Mouse (Mus musculus) embryo, embryonic 10.5 days (tissue): ENCODE results near the gene Rap1gap.

Source experiments
- DNase-seq: peaks from one replicate; pipeline ENCODE4 v3.0.0-alpha.2; 2015; ENCODE audit warnings: low spot score

Gene Rap1gap

DNA sequence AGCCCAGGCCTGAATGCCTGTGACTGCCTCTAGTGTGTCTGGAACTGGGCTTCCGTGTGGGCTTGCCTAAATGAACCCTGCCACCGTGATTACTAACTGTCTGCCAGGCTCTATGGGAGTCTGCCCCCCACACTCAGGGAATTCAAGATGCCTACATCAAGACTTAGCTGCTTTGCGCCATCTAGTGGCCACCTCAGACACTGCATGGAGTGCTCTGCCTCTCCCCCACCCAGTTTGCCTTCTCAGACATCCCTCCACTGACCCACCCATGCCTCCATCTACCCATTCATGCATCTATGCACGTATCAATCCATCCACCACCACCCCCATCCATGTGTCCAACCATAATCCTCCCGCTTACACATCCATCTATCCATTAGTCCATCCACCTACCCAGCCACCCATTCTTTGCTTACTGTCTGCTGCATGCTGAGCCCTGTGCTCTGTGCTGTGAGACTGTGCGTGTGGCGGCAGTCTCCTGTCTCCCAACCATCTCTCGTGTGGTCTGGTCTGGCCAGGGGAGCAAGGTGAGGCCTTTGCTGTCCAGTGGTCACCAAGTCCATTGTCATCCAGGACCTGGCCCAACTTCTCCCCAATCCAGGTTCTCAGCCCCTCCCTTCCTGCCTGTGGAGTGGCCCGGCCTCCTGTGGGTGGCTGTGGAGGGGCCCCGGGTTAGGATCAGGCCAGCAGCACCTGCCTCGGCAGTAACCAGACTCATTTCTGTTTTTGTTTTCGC, 58.3 kb downstream of the Rap1gap start:
- DNase-seq = peak; percentile 90

GRCm38 (mm10) chr4:137723527-137723926, 59.0 kb downstream of the Rap1gap start:
- DNase-seq = no peak

DNA sequence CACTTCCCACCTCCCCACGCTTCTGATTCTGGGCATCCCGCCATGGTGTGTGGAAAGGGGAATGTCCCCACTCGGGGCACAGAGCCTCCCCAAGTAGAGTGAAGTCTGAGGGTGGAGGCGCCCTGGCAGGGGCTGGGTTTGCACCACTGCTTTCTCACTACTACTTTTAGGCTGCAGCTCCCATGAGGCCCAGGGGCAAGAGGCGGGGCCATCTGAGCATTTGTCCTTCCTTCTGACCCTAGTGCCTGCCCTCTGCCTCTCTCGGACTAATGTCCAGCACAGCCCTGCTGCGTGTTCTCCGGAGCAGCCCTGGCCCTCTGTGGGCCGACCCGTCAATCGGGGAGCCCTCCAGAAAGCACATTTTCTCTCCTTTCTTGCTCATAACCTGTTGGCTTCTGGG, 59.7 kb downstream of the Rap1gap start:
- peak; percentile 49 for DNase-seq

- DNase-seq = no peak
These were observed 60.2 kb downstream of the Rap1gap start for GRCm38 (mm10) chr4:137724766-137725165.

GRCm38 (mm10) chr4:137725541-137726145, 61.1 kb downstream of the Rap1gap start:
- DNase-seq = no peak

- no peak for DNase-seq
These were observed 62.4 kb downstream of the Rap1gap start for GRCm38 (mm10) chr4:137726739-137727505.

GRCm38 (mm10) chr4:137727506-137728187, 63.1 kb downstream of the Rap1gap start:
- peak; percentile 71 for DNase-seq

GRCm38 (mm10) chr4:137728399-137729154, 64.1 kb downstream of the Rap1gap start:
- peak; percentile 69 for DNase-seq

DNA sequence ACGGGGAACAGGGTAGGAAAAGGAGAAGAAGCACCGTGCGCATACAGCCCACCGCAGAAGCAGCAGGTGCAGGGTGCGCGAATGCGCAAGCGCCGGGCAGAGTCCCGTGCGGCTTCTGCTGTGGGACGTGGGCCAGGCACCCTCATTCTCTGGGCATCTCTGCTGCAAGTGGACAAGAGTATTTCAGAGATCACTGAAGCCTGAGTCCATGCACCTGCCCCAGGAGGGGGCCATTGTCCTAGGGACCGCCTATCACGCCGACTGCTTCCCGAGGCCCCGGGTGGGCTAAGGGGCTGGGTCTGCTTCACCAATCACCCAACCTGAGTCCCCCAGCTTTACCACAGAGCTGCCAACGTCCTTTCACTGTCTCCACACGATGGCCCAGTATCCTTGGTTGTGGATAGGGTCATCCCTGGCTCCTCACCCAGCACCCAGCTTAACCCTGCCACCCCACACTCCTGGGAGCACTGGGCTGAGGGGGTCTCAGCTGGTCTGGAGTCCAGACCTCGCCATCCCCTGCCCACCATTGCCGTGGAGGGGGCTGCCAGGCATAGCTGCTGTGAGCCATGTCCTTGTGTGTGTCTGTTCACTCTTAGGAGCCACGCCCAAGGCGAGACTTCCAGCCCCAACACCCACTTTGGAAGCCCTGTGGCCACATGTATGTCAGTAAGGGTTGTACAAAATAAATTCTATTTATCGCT, 64.8 kb downstream of the Rap1gap start:
- no peak for DNase-seq

DNA sequence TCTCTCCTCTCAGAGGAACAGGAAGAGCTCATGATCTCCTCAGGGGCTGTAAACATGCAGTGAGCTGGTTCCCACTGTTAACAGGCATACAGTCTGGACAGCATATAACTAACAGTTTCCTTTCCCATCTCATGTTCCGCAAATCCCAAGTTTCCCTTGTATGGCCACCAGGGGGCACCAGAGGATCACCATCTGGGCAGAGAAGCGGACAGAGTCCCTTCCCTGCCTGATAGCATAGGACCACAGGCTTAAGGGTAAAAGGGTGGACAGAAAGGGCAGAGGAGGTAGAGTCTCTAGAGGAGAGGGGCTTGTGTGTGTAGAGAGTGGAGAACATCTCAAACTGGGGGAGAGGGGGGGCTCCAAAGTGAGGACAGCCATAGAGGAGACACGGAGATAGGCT, 65.6 kb downstream of the Rap1gap start:
- peak; percentile 96 for DNase-seq

GRCm38 (mm10) chr4:137730757-137731156, 66.2 kb downstream of the Rap1gap start:
- DNase-seq = no peak

GRCm38 (mm10) chr4:137731891-137732290, 67.4 kb downstream of the Rap1gap start:
- no peak for DNase-seq

- no peak for DNase-seq
These were observed 67.8 kb downstream of the Rap1gap start for GRCm38 (mm10) chr4:137732361-137732760.

DNA sequence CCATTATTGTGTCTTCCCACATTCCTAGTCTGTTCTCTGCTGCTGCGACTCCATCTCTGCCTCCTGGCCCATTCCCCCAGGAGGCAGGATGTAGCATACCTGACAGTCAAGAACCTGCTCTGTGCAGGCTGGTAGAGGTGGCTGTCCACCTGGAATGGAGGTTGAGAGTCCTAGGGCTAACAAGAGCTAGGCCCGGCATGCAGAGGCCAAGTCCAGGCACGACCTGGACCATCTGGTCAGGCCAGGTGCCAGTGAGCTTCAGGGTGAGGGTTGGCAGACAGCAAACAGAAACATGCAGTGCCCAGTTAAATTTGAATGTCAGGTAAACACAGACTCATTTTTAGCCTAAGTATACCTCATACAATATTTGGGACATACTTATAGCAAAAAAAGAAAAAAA, 68.4 kb downstream of the Rap1gap start:
- no peak for DNase-seq

- DNase-seq = no peak
These were observed 68.9 kb downstream of the Rap1gap start for GRCm38 (mm10) chr4:137733459-137733858.

- no peak for DNase-seq
These were observed 71.7 kb downstream of the Rap1gap start for GRCm38 (mm10) chr4:137736220-137736701.

GRCm38 (mm10) chr4:137737760-137738159, 73.2 kb downstream of the Rap1gap start:
- no peak for DNase-seq

DNA sequence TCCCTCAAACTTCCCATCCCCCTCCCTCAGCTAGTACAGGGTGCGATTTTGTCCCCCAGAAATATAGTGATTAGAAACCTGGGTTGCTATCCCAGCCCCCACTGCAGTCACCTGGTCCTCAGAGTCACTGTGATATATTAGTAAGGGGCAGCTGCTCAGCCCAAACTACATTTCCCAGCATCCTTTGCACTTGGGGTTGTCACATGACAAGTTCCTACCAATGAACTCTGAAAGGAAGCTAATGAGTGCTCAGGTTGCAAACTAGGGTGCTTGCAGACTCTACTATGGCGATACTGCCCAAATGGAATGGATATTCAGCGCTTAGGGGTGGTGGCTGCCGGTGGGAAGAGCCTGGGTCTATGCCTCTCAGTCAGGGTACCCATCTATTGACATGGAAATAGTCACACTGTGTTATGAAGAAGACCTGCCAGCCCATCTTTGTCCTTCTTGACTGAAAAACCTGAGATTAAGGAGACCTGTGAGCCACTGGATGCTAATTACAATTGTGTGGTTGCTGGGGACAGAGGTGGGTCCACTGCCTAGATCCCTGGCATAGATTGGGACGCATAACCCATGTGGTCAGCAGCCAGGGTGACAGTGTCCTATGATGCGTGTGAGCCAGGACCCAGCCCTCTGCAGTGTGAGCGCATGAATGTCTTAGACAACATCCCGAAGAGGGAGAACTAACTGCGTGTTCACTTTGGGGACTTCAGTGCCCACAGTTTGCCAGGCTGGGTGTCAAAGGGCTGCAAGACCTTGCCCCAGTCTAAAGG, 74.8 kb downstream of the Rap1gap start:
- DNase-seq = peak; percentile 82

- DNase-seq = no peak
These were observed 75.8 kb downstream of the Rap1gap start for GRCm38 (mm10) chr4:137740350-137740749.

DNA sequence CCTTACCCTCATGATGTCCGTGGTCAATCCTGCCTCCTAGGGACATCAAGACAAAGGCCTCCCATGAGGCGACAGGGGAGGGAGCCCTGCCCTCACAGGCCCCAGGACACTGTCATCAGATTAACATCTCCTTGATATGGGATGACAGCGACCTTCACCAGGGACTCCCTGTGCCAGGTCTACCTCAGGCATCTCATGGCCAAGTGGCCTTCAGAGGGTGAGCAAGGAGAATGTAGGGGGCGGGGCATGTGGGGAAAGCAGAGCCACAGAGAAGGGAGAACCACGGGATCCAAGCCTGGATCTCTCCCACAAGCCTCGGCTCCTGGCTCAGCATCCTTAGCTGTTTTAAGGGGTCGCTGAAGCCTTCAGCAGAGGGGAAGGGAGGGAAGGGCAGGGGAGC, 79.3 kb downstream of the Rap1gap start:
- no peak for DNase-seq
